Mouse (Mus musculus) lung, postnatal 4 days (tissue): ENCODE measurements around the gene Prrt1.

Source experiments
- DNase-seq, 2 experiments: peaks; one replicate each; pipeline ENCODE4 v3.0.0; 2021

Gene Prrt1

DNA sequence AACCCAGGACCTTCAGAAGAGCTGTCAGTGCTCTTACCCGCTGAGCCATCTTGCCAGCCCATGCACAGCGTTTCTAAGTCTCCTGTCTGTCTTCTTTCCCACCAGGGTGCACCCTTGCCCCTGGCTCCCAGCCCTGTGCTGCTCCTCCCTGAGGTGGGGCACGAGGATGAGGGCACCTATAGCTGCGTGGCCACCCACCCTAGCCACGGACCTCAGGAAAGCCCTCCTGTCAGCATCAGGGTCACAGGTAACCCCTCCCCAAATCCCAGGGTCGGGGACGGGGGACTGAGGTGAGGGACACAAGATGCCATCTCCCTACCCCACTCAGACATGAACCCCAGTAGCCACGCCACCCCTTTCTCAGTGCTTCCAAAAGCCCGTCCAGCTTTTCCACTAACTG, 29.4 kb upstream of the Prrt1 start:
- peak in 1 of 2 experiments; percentile 33 for DNase-seq

DNA sequence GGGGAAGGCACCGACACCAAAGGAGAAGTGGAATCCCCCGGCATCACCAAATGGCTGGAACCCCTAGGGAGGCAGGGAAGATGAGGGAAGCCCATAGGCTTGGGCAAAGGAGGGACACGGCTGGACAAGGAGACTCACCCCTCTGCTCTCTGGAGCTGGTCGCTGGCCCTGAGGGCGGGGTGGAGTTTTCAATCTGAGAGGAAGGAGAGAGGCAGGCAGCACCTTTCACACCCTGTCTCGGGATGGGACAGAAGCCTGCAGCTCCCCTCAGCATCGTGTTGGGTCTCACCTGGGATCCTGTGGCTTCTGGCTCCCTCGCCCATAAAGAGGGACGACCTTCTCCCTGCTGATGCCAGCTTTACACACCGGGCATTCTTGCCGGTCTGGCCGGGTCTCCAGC, 27.5 kb upstream of the Prrt1 start:
- peak in 1 of 2 experiments; percentile 38 for DNase-seq

DNA sequence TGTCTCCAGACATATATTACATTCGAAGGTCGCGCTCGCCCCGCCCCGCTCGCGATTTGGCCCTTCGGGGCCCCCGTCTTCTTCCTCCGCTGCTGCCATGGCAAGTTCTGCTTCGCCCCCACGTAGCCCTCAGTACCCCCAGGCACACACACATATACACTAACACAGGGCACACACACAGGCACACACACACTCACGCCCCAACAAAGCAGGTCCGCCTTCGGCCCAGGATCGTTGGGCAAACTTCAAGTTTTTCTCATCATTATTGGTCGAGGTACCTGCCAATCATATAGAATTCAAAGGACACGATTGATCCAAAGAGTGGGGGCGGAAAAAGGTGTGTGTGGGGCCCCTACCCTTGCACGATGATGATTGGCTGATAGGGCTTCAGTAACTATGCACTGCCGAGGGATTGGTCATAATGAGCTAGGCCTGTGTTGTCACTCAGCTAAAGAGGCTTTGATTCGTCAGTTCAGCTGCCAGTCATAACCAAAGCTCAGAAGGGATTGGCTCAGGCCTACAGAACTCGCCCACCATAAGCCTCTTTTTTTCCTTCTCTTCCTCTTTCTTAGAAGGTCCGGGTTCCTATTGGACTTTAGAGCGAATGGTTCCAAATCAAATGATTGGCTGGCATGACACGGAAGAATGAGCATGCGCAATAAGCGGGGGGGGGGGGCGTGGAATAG, 25.8 kb upstream of the Prrt1 start, which contains the start of gene Rnf5:
Gene Rnf5, minus strand, starts transcription at position 316 of the 686 bp plus-strand sequence.
- peak; percentile 96 to 99 for DNase-seq

DNA sequence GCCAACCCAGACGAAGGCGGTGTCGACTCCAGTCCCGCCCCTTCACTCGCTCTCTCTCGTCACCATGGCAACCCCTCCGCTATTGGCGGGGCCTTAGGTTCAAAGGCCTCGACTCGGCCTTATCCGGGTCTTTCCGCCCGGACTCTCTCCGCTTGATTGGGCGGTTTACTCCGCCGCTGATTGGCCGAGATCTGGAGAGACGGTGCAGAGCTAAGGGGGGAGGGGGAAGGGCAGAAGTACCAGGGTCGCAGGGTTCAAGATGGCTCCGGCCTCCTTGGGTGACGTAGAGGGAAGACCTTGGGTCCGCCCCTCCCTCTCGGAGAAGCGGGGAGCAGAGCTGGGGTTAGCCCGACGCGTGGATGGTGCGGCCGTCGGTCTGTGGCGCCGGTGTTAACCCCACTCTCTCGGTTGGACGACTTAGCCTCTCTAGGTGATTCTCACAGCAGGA, 25.2 kb upstream of the Prrt1 start, which contains the start of gene Agpat1:
Gene Agpat1, plus strand, starts transcription at position 202 of the 448 bp plus-strand sequence.
- peak; percentile 99 for DNase-seq

DNA sequence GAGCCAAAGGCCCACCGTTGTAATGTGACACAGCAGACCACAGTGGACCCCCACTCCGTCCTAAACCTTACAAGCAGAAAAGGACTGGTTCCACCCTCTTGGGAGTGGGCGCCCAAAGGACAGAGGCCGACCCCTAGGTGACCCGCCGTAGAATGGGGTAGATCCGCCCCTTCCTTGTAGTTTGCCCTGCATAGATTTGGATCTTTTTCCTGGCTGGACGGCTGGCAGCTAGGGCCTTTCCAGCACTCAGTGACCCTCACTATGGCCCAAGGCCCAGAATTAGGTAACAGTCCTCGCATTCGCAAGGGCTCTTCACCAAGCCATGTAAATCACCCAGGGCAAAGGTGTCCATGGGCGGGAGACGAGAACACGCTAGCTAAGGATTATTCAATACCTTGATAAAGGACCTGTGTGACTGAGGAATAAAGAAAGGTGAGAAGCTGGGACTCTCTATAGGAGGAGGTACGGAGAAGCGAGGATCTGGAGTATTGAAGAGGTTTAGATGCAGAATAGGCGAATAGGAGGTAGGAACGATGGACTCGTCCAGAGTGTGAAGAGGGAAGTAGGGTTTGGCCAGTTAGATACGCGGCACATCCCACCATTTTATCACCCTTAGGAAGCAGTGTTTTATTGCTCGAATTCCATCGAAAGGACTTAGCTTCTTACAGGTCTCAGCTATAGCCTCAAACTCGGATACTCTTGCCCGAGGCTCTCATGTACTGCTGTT, 24.7 kb upstream of the Prrt1 start:
- DNase-seq = peak; percentile 70 to 80

DNA sequence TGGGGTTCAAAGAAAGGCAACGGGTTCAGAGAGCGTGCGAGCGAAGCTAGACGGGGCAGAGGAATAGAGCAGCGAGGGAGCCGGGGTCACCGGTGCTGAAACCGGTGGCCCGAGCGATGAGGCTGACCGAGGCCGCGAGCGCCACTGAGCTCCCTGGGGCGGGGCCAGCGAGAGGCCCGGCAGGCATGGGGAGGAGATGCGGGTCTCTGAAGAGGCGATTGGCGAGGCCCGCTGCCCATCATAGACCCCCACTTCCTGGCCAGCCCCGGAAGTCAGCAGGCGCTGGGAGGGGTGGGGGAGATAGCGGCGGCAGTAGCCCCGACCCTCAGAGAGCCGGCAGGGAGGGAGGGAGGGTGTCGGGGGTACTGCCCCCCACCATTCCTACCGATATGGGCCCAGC, 23.7 kb upstream of the Prrt1 start:
- DNase-seq = peak; percentile 98

DNA sequence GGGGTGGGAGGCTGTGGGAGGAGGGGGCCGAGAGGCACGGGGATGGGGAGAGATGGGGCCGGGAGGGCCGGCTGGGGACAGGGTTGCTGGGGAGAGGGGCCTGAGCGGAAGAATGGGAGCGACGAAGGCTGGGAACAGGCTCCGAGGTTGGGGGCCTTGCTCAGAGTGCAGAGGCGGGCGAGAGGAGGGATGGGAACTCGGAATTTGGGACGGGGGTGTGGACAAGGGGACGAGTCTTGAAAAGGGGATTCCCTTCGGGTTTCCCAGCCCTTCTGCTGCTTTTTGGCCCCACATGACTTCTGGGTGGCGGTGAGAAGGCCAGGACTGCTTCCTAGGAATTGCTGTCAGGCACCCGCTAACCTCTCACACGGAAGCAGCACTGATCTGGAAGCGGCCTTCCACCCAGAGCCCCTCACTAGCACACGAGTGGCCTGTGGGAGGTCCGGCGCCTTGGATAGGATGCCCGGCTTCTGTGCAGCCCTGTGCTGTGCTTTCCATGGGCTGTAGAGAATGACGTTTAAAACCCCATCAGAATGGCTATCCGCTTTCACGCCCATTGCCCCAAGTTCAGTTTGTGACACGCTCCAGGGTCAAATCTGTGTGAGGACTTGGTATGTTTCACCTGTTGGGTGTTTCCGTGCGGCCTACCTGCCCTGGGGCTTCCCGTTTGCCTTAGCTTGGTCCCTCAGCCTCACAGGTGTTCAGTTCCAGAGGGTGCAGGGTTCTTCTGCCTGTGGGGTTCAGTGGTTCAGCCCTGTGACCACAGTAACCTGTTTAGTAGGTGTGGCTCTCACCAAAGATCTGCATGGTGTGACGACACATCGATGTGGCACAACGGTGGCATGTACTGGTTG, 22.9 kb upstream of the Prrt1 start:
- peak in 1 of 2 experiments; percentile 54 for DNase-seq

DNA sequence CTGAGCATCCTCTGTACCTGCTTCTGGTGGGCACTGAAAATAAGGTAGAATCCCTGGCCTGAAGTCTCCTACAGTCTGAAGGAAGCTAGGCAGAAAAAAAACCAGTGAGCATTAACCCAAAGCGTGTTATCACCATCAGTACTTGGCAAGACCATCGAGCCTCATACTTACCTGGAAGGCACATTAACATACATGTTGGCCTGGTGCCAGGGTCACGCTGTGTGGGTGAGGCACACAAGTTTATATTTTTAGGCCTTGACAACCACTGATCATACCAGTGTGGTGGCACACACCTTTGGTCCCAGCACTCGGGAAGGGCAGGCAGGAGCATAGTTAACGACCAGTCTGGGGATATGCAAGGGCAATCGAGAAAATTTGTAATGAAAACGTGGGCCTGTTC, 21.3 kb upstream of the Prrt1 start:
- DNase-seq = no peak

DNA sequence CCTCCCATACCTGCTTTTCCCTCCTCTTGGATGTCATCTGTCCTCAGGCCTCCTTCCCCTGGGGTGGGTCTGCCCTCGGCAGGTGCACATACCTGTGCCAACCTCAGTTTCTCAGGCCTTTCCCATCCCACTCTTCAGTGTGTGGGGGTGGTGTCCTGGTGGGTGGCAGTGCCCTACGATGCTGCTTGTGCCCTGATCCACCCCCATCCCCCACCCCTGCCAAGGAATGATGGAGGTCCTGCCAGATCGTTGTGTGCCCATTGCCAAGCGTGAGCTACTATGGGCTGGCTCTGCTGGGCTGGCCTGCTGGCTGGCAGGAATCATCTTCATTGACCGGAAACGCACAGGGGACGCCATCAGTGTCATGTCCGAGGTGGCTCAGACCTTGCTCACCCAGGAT, 18.3 kb upstream of the Prrt1 start:
- DNase-seq = no peak

DNA sequence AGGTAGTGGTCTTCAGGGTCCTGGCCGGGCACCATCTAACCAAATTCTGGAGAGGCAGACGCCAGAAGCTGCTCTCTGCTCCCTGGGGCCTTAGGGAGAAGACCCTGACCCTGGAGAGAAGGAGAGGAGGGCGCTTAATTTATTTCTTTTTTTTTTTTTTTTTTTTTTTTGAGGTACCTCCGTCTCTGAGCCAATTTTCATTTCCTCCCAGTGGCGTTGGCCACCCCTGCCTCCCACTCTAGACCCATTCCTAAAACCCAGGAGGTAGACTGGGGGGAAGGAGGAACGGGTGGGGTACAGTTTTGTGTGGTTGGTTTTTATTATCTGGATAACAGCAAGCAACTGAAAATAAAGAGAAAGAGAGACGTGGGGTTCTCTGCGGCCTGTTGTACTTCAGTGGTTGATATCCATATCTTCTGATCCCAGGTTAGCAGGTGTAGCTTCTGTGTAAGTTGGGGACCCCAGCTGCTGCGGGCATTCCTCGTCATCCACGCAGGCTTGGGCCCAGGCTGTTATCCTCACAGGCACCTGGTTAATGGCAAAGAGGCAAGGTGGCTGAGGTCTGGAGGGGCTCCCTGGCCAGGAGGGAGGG, 16.2 kb upstream of the Prrt1 start:
- no peak for DNase-seq

DNA sequence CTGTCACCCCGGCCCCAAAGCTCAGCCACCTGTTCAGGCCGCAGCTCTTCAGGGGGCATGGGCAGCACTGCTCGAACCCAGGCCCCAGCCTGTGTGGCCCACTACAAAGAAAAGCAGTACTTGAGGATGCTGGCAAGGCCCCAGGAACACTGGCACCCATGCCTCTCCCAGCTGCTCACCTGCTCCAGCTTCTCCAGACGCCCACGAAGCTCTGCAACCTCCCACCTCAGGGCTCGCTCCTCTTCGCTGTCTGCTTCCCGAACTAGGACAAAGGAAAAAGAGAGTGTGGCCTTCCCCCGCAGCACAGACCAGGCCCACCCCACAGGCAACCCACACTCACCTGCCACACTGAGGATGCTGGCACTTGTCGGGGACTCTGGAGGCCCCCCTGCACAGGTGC, 15.5 kb upstream of the Prrt1 start:
- DNase-seq = peak in 1 of 2 experiments; percentile 21

DNA sequence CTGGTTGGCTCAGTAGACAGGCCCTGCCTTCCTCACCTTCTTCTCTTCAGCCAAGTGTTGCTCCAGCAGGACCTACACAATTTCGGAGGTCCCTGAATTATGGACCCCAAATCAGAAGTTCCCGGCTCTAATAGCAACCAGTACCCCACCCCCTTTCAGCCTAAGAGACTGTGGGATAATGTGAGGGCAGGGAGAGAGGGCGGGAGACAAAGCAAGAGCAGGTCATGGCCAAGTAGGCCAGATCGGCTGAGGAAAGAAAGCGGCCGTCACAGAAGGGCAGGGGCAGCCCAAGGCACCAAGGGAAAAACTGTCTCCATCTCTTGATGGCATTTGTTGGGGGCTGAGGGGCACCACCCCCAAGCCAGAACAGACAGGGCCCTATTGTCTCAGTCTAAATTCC, 13.5 kb upstream of the Prrt1 start, which contains the start of gene Egfl8:
Gene Egfl8, minus strand, starts transcription at position 101 of the 400 bp plus-strand sequence.
- DNase-seq = no peak

DNA sequence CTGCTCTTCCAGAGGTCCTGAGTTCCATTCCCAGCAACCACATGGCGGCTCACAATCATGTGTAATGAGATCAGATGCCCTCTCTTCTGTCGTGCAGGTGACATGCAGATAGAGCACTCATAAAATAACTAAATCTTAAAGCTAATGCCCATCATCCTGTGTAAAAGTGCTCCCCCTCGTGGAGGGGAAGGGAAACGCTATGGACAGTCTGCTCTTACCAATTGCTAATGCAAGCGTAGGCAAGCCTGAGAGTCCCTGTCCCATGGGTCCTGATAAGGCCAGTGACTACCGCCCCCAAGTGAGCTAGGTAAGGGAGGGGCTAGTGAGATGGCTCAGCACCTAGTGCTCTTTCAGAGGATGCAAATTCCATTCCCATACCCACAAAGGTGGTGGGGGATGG, 10.3 kb upstream of the Prrt1 start:
- DNase-seq = peak; percentile 63 to 84

DNA sequence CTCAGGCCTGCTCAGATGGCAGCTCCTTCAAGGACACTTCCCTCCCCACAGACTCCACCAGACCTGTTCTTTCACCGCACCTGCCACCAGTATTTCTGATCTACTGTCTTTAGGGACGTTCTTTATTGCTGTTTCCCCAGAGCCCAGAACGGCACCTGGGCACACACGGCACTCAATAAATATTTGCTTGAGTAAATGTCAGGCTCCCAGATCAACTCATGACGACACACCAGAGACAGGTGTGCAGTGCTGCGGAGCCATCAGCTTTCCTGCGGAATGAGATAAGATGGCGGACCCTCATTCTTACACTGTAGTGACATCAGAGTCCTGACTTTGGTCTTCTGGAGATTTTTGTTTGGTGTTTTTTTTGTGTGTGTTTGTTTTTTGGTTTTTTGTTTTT, 8.3 kb upstream of the Prrt1 start:
- DNase-seq = no peak

DNA sequence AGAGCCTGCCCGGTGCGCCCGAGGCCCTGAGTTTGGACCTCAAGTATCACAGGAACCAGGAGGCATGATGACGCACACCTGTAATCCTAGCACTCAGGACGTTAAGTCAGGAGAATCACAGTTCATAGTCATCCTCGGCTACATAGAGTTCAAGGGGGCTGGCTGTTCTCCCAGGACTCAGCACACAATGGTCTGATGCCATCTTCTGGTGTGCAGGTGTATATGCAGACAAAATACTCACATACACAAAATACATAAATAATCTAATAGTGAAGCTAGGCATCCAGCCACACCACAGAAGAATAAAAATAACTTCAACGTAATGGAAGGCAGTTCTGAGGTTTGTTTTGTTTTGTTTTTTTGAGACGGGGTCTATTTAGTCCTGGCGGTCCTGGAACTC, 6.2 kb upstream of the Prrt1 start:
- no peak for DNase-seq

DNA sequence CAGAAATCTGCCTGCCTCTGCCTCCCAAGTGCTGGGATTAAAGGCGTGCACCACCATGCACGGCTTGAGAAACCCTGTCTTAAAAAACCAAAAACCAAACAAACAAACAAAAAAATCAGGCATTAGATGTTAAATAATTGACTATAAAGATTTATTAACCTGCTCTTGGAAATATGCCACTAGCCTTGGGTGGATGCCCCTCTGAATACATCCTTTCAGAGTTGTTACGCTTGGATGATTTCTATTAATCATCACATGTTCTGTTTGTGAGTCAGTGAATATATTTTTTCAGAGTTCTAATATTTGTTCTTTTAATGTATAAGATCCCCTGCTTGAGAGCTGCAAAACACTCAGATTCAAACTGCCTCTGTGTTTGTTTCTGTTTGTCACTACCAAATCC, 4.4 kb upstream of the Prrt1 start:
- no peak for DNase-seq

DNA sequence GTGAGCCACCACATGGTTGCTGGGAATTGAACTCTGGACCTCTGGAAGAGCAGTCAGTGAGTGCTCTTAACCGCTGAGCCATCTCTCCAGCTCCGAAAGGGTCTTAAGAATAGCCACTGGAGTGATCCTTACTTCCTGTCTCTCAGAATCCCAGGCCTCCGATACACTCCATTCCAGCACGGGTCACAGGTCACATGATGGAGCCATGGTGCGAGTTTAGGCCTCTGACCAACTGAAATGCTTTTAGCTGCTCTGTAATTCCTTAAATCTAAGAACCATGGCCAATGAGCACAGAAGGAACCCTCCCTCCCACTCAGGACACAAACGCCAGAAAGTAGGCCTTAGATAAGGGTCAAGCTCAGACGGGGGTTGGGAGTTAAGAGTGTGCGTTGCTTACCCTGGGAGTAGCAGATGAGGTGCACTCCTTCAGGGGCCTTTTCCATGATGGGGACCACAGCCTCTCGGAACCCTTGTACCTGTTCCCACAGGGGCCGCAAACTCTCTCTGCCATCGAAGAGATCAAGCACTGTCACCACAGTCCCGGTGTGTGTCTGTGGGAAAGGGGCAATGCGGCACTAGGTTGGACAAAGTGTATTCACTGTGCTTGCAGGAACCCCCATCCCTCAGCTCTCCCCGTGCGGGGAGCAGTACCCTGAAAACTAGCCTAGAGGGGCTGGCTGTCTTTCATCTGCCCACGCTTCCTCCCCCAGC, 3.1 kb upstream of the Prrt1 start:
- no peak for DNase-seq

DNA sequence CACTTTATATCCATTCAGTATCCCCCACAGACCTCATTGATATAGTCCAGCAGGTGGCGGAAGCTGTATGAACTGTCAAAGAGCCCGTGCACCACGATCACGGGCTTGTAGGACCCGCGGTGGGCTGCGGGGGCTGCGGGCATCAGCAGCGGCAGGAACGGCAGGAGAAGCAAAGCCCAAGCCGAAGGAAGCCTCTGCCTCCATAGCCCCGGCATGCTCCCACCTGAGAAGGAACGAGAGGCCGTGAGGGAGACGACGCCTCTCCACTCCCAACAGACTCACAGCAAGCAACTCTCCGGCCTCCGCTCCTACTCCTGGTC, 2.6 kb upstream of the Prrt1 start:
- DNase-seq = peak; percentile 43 to 55

DNA sequence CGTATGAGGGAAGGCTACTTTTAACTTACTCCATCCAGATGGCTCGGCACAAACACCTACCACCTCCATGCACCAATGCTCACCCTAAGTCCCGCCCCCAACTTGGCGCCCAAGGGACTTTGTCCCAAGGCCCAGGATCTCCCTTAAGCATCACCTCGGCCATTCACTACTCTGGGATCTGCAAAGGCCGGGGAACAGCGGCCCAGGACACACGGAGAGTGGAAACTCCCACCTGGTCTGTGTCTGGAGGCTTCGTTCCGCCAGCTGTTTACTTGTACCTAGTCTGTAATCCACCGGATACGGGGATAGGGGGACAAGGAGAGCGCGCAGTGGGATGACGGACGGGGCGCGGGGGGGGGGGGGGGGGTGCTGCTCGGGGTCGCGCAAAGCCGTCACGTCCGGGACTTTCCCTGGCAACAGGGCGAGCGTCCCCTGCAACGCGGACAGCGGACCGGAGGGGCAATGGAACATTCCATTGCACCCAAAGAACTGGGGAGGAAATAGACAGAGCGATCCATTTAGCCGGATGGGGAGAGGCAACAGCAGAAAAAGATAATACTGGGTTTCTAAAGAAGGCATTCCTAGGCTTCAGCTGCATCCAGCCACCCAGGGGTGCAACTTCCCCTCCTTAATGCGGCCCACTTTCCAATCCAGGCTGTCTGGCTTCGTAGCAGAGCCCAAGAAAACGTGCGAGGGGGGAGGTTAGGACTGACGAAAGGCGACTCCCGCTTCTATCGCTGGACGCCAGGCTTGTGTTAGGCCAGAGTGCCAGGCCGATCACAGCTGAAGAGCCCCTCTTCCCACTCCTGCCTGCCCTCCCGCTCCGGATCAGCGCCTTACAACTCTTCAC, 2.0 kb upstream of the Prrt1 start:
- peak; percentile 89 to 93 for DNase-seq

DNA sequence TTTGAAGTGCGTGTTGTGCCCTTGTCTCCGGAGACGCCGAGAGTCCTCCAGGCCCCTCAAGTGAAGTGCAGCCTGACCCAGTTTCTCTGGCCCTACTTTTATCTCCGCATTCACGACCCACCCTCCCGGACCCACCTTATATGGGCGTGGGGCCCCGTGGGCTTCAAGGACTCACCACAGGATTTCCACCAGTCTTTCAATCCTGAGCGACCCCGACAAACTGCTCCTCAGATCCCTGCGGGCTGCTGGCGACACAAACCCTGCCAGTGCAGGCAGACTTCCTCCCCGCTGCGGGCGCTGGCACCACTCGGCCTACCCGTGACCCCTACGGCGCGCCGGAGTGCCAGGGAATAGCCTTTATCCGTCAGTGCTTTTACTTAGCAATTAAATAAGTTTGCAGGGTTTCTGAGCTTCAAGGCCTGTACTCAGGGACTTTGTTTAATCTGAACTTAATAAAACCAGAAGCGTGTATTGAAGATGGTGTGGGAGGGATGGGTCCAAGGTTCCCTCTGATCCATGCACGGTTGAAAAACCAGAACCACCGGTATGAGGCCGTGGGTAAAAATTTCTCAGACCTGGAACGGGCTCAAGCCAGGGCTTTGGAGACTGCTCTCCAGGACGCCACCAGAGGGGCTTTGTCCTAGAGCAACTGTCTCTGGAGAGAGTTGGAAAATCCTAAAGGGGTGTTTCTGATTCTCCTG, 1.2 kb upstream of the Prrt1 start, which contains the start of gene Ppt2:
Gene Ppt2, minus strand, starts transcription at position 568 of the 701 bp plus-strand sequence.
- no peak for DNase-seq

DNA sequence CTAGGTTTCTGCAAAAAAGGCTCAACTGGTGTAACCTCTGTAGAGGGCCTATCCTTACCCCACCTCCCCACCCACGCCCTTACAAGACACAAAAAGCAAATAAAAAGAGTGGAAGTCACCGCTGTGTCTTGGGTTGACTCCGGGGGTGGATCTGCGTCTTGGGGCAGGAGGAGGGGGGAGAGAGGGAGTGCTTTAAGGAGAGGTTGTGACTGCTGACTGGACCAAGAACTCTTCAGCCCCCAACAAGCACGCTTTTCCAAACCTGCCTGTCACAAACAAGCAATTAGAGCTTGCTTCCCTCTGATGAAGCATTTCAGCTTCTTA, 727 bp upstream of the Prrt1 start:
- no peak for DNase-seq
